Mouse (Mus musculus): Measurements from ENCODE around the gene Ank.

Gene Ank

DNA sequence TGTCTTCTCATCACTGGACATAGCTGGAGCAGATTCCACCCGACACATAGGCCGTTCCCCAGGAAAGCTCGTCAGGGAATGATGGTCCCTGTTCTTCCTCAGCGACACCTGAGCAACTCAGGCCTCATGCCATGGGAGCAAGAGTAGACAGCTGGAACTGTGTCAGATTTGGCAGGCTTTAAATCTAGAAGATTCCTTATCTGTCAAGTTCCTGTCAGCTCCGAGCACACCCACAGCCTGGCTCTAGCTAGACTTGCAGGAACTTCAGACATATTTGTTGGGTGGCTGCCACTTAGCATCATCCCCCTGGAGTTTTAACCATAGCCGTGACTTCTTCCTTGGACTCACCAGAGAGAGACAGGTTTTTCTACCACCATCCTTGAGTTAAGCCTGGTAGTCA is 81.6 kb downstream of the Ank start:
- no peak overlapping the region for H3K4me3 ChIP-seq (replicated peaks; ENCODE audit: low read length)
- H3K4me1 ChIP-seq (replicated peaks; ENCODE audit: low read depth, low read length) = peaks cover 6% of the 10 kb centered on the region; the same call in 1 of the 2 replicates
- H3K9me3 ChIP-seq (ENCODE audit: low read length) = no peaks in the 10 kb centered on the region
- TF ChIP-seq CTCF (conservative IDR thresholded peaks at IDR 0.05; ENCODE audit: low read length) (no peak), POU5F1 (IDR thresholded peaks at IDR 0.05; ENCODE audit: borderline replicate concordance, low read length) (no peak), NANOG (IDR thresholded peaks at IDR 0.05; ENCODE audit: borderline replicate concordance, low read length) (no peak)
- H3K27me3 ChIP-seq (ENCODE audit: insufficient read depth, low read length) = no peaks in the 10 kb centered on the region
- H3K36me3 ChIP-seq (ENCODE audit: insufficient read depth, low read length) = no peaks in the 10 kb centered on the region

DNA sequence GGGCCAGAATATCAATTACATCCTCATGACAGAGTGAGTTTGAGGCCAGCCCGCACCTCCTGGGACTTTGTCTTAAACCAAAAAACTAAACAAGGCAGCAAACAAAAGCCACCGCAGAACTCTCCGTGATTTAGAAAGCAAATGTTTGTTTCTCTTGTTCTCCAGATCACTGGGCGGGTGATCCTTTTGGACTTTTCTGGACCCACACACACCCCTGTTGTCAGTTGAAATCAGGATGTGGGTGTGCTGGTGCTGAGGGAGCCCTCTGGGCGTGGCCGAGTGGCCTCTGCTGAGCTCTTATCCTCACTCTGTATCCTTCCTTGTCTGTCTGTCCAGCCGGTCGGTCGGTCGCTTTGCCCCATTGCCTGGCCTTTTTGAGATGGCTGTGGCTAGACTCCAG is 82.6 kb downstream of the Ank start:
- Histone ChIP-seq H3K27me3 (ENCODE audit: insufficient read depth, low read length) (no peaks in the 10 kb centered on the region), H3K9me3 (ENCODE audit: low read length) (no peaks in the 10 kb centered on the region), H3K36me3 (ENCODE audit: insufficient read depth, low read length) (no peaks in the 10 kb centered on the region), H3K4me3 (replicated peaks; ENCODE audit: low read length) (no peak overlapping the region), H3K4me1 (replicated peaks; ENCODE audit: low read depth, low read length) (peaks cover 6% of the 10 kb centered on the region; the same call in 1 of the 2 replicates)
- TF ChIP-seq NANOG (IDR thresholded peaks at IDR 0.05; ENCODE audit: borderline replicate concordance, low read length) (no peak), POU5F1 (IDR thresholded peaks at IDR 0.05; ENCODE audit: borderline replicate concordance, low read length) (no peak), CTCF (conservative IDR thresholded peaks at IDR 0.05; ENCODE audit: low read length) (no peak)

DNA sequence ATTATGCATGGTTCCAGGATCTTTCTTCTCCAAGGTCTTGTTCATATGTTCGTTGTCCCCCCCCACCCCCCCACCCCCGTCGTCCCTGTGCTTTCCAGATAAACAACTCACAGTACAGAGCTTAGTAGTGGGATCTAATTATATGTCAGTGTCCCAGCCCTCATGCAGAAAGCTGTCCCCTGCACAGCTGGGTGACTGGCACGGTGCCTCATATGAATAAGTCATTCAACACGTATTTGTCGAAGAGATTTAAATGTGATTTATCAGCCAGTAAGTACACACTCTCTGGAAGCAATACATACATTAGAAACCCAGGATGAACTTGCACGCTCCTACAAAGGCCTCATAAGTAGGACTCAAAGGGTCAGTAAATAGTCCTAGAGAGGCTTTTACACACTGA is 83.4 kb downstream of the Ank start:
- Histone ChIP-seq H3K27me3 (ENCODE audit: insufficient read depth, low read length) (no peaks in the 10 kb centered on the region), H3K4me3 (replicated peaks; ENCODE audit: low read length) (no peak overlapping the region), H3K4me1 (replicated peaks; ENCODE audit: low read depth, low read length) (peaks cover 6% of the 10 kb centered on the region; the same call in 1 of the 2 replicates), H3K9me3 (ENCODE audit: low read length) (no peaks in the 10 kb centered on the region), H3K36me3 (ENCODE audit: insufficient read depth, low read length) (no peaks in the 10 kb centered on the region)
- TF ChIP-seq CTCF (conservative IDR thresholded peaks at IDR 0.05; ENCODE audit: low read length) = no peak
- no peak for TF ChIP-seq NANOG (IDR thresholded peaks at IDR 0.05; ENCODE audit: borderline replicate concordance, low read length)
- no peak for TF ChIP-seq POU5F1 (IDR thresholded peaks at IDR 0.05; ENCODE audit: borderline replicate concordance, low read length)

DNA sequence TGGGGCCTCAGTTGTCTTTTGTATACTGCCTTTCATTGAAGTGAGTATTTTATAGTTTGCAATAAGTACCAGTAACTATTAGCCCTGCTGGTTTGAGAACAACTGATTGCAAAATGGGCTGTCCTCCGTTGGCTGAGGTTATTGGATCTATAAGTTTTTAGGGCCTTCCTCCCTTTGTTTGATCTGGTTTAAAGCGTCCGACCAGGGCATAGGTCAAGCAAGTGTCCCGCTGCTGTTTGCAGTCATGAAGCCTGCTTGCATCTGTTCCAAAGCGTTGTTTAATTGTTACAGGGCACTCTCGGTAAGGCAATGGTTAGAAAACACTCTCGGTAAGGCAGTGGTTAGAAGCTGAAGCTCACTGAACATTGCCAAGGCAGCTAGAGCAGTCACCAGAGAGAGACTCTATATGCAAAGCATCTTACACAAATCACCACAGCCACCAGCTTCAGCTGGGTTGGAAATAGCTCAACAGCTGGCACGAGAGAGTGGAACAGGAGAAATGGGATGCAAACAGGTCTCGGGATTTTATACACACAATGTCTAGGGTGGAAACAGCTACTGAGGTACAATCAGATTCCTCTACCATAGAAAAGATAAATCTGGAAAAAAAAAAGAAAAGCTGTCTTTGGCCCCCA is 84.0 kb downstream of the Ank start:
- H3K9me3 ChIP-seq (ENCODE audit: low read length) = no peaks in the 10 kb centered on the region
- TF ChIP-seq NANOG (IDR thresholded peaks at IDR 0.05; ENCODE audit: borderline replicate concordance, low read length) (no peak), CTCF (conservative IDR thresholded peaks at IDR 0.05; ENCODE audit: low read length) (no peak), POU5F1 (IDR thresholded peaks at IDR 0.05; ENCODE audit: borderline replicate concordance, low read length) (no peak)
- H3K36me3 ChIP-seq (ENCODE audit: insufficient read depth, low read length) = no peaks in the 10 kb centered on the region
- no peaks in the 10 kb centered on the region for H3K27me3 ChIP-seq (ENCODE audit: insufficient read depth, low read length)
- H3K4me1 ChIP-seq (replicated peaks; ENCODE audit: low read depth, low read length) = peaks cover 6% of the 10 kb centered on the region; the same call in 1 of the 2 replicates
- H3K4me3 ChIP-seq (replicated peaks; ENCODE audit: low read length) = no peak overlapping the region

DNA sequence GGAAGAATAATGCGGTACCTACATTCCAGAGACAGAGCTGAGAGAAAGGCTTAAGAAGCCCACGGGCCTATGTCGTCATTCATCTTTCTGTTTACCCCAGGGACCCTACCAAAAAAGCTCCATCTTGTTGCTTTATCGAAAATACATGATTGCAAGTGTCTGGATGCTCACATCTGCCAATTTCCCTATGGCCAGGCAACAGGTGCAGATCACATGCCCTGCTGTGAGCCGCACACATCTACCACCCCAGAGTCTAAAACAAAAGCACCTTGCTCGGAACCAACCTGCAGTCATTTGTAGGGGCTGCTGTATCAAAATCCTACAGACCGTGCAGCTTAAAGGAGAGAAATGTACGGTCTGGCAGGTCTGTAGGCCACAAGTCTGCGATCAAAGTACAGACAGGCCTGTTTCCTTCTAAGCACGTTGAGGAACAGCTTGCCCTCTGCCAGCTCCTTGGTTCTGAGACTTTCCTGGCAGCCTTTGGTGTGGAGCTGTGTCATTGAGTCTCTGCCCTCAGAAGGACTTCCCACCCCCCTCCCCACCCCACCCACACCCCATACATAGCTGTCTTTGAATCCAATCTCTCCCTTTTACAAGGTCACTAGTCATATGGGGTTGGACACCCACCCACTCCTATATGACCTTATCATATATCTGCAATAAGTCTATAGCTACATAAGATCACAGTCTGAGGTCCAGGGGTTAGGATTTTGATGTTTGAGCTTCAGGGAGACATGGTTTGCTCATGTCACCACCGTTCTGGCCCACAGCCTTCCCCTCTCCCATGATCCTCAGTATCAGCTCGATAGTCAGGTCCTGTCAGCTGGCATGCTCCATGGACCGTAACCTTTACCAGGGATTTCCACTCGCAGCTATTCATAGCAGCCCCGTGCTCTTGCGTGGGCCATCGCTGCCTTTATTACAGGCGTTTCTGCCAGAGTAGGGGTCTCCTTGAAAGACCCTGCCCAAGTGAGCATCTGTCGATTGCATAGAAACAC is 84.9 kb downstream of the Ank start:
- H3K4me1 ChIP-seq (replicated peaks; ENCODE audit: low read depth, low read length) = peaks cover 6% of the 10 kb centered on the region; the same call in 1 of the 2 replicates
- H3K27me3 ChIP-seq (ENCODE audit: insufficient read depth, low read length) = no peaks in the 10 kb centered on the region
- no peaks in the 10 kb centered on the region for H3K9me3 ChIP-seq (ENCODE audit: low read length)
- H3K4me3 ChIP-seq (replicated peaks; ENCODE audit: low read length) = no peak overlapping the region
- TF ChIP-seq NANOG (IDR thresholded peaks at IDR 0.05; ENCODE audit: borderline replicate concordance, low read length) (no peak), POU5F1 (IDR thresholded peaks at IDR 0.05; ENCODE audit: borderline replicate concordance, low read length) (no peak), CTCF (conservative IDR thresholded peaks at IDR 0.05; ENCODE audit: low read length) (no peak)
- no peaks in the 10 kb centered on the region for H3K36me3 ChIP-seq (ENCODE audit: insufficient read depth, low read length)

DNA sequence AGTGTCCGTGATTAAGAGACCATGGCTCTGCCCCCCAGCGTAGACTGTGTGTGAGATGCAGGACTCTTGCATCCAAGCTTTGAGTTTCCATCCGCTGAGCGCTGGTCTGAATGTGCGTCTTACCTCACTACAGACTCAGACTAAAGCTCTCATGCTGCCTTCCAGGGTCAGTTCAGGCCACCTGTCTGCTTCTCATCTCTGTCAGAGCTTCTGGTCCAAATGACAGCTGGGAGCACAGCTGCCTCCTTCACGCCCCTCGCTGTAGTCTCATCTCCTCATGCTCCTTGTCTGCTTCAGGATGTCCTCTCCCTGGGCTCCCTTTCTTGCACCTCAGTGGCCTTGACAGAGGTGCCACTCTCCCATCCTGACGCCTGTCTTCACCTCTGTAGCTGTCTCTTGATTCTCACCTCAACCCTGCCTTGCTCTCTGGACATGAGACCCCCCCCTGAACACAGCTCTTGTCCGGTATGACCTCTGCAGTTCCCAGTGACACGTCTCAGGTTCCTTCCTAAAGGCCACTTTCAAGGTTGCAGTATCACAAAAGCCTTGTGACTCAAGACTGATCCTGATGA is 85.7 kb downstream of the Ank start:
- H3K4me1 ChIP-seq (replicated peaks; ENCODE audit: low read depth, low read length) = peaks cover 6% of the 10 kb centered on the region; the same call in 1 of the 2 replicates
- peaks cover 2% of the 10 kb centered on the region; the same call in 1 of the 2 replicates for H3K36me3 ChIP-seq (ENCODE audit: insufficient read depth, low read length)
- H3K4me3 ChIP-seq (replicated peaks; ENCODE audit: low read length) = no peak overlapping the region
- H3K27me3 ChIP-seq (ENCODE audit: insufficient read depth, low read length) = no peaks in the 10 kb centered on the region
- H3K9me3 ChIP-seq (ENCODE audit: low read length) = no peaks in the 10 kb centered on the region
- TF ChIP-seq CTCF (conservative IDR thresholded peaks at IDR 0.05; ENCODE audit: low read length) (no peak), NANOG (IDR thresholded peaks at IDR 0.05; ENCODE audit: borderline replicate concordance, low read length) (no peak), POU5F1 (IDR thresholded peaks at IDR 0.05; ENCODE audit: borderline replicate concordance, low read length) (no peak)

DNA sequence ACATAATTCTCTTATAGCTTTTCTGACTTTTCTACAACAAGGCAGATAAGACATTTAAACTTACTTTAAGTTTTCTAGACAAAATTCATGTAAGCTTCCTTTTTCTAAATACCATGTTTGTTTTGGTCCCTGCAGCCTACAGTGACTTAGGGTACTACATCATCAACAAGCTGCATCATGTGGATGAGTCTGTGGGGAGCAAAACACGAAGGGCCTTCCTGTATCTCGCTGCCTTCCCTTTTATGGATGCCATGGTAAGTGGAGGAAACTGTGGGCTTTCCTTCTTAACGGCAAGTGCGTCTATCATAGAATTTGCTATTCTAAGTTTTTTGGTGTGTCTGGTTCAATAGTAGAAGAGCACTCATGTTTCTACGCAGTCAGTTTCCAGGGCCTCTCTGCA is 87.1 kb downstream of the Ank start:
- no peak for TF ChIP-seq POU5F1 (IDR thresholded peaks at IDR 0.05; ENCODE audit: borderline replicate concordance, low read length)
- TF ChIP-seq CTCF (conservative IDR thresholded peaks at IDR 0.05; ENCODE audit: low read length) = no peak
- TF ChIP-seq NANOG (IDR thresholded peaks at IDR 0.05; ENCODE audit: borderline replicate concordance, low read length) = no peak
- no peaks in the 10 kb centered on the region for H3K27me3 ChIP-seq (ENCODE audit: insufficient read depth, low read length)

More for the DNA sequence above, 87.1 kb downstream of the Ank start:
- Histone ChIP-seq H3K9me3 (ENCODE audit: low read length) (no peaks in the 10 kb centered on the region), H3K36me3 (ENCODE audit: insufficient read depth, low read length) (peaks cover 4% of the 10 kb centered on the region; the same call in 1 of the 2 replicates), H3K4me1 (replicated peaks; ENCODE audit: low read depth, low read length) (peaks cover 10% of the 10 kb centered on the region), H3K4me3 (replicated peaks; ENCODE audit: low read length) (no peak overlapping the region)

Data from E14TG2a.4 (cell line).